ENCODE assay signal across 19 mouse cellular contexts in genomic region chr4:85559753-85560152, GRCm38 (mm10). TPM values are rescaled to one million over a fixed set of nuclear protein-coding genes. Genes with fewer than 3 reads are reported as not detected.
DNase-seq lines count a peak whose midpoint lies in the region; ATAC-seq and TF ChIP-seq lines count a peak whose summit lies in the region.
"Had no signal": no experiment of that assay in that cellular context is flagged by ENCODE, and none has a peak within 500 bp of the region (broad histone marks: within the 10 kb centered on the region; RNA-seq: fewer than 3 reads in every experiment).

No protein-coding gene starts in this region.

- H3K27me3 ChIP-seq in kidney, postnatal 0 days (ENCODE audit: insufficient read depth, low read length): no peaks in the 10 kb centered on the region
- H3K27me3 ChIP-seq: embryonic facial prominence, embryonic 12.5 days; forebrain, embryonic 15.5 days; heart, embryonic 13.5 days; hindbrain, embryonic 15.5 days had no signal

- H3K4me3 ChIP-seq in kidney, postnatal 0 days (replicated peaks; ENCODE audit: low read depth, low read length): no peak overlapping the region
- H3K4me3 ChIP-seq: embryonic facial prominence, embryonic 12.5 days; forebrain, embryonic 15.5 days; heart, embryonic 13.5 days; hindbrain, embryonic 15.5 days had no signal

- WGBS in kidney, postnatal 0 days: 71% methylated on average over 6 of the region's 6 CpGs

- intact Hi-C loops in gastrocnemius, postnatal 14 days (cut with DNase I; ENCODE audit: low total_unique reads): no loop called here

- TF ChIP-seq CTCF in kidney, postnatal 0 days (IDR thresholded peaks at IDR 0.05; ENCODE audit: low read depth): no peak

- no peak for ATAC-seq in kidney, postnatal 0 days (replicated peaks; ENCODE audit: low FRiP score, low read depth)
- ATAC-seq: CD4-positive, CD25-positive, alpha-beta regulatory T cell, adult 4 months; forebrain, embryonic 15.5 days had no signal

- no peaks in the 10 kb centered on the region for H3K9me3 ChIP-seq in kidney, postnatal 0 days (replicated peaks; ENCODE audit: low read length)
- H3K9me3 ChIP-seq: embryonic facial prominence, embryonic 12.5 days; forebrain, embryonic 15.5 days; heart, embryonic 13.5 days; hindbrain, embryonic 15.5 days had no signal

- peak; percentile 9 for DNase-seq in gastrocnemius, adult 18-20 months (ENCODE audit: low spot score)
- no peak for DNase-seq in gastrocnemius, postnatal 14 days
- peak; percentile 1 for DNase-seq in kidney, postnatal 0 days (ENCODE audit: low spot score)
- no peak for DNase-seq in kidney, adult 11 months
- DNase-seq in Muller cell, postnatal 12 days (ENCODE audit: inconsistent ontology term): peak; percentile 29
- peak; percentile 23 for DNase-seq in skeletal muscle tissue, adult 2 months (ENCODE audit: low read depth, low spot score)
- DNase-seq in kidney, adult 9 months: no peak
- DNase-seq: adrenal gland, postnatal 10 days; B cell, adult 2 months; cerebellum, adult 11 months; cerebellum, adult 8-10 months; cerebellum, postnatal 14 days; gastrocnemius, postnatal 10 days had no signal

- no peaks in the 10 kb centered on the region for H3K4me1 ChIP-seq in kidney, postnatal 0 days (replicated peaks; ENCODE audit: insufficient read depth, low read length)
- H3K4me1 ChIP-seq: embryonic facial prominence, embryonic 12.5 days; forebrain, embryonic 15.5 days; heart, embryonic 13.5 days; hindbrain, embryonic 15.5 days had no signal

- no peak overlapping the region for H3K9ac ChIP-seq in kidney, postnatal 0 days (ENCODE audit: low read depth, low read length)
- H3K9ac ChIP-seq: embryonic facial prominence, embryonic 12.5 days; forebrain, embryonic 15.5 days; heart, embryonic 13.5 days; hindbrain, embryonic 15.5 days had no signal

- H3K4me2 ChIP-seq in kidney, postnatal 0 days (ENCODE audit: low read length): no peak overlapping the region
- H3K4me2 ChIP-seq: embryonic facial prominence, embryonic 12.5 days; forebrain, embryonic 15.5 days; heart, embryonic 13.5 days; hindbrain, embryonic 15.5 days had no signal

- H3K27ac ChIP-seq in kidney, postnatal 0 days: no peak overlapping the region
- H3K27ac ChIP-seq: embryonic facial prominence, embryonic 12.5 days; forebrain, embryonic 15.5 days; heart, embryonic 13.5 days; hindbrain, embryonic 15.5 days had no signal

- no peaks in the 10 kb centered on the region for H3K36me3 ChIP-seq in kidney, postnatal 0 days (ENCODE audit: insufficient read depth, low read length)
- H3K36me3 ChIP-seq: embryonic facial prominence, embryonic 12.5 days; forebrain, embryonic 15.5 days; G1E; heart, embryonic 13.5 days; hindbrain, embryonic 15.5 days had no signal

RNA-seq across cellular contexts. Expression of gene Adamtsl1, which starts 45.8 kb away (rescaled TPM):
- total RNA-seq in gastrocnemius, adult 18-20 months (2021): 1 to 10 TPM; 3.2 to 5.6 TPM
- 10 to 100 TPM; 12.0 to 14.3 TPM for total RNA-seq in gastrocnemius, postnatal 14 days (2021)
- 8.7 and 10.2 TPM in 2 replicates for polyA plus RNA-seq in kidney, postnatal 0 days (2015; fragmentation: Nextera tagmentation; extraction: Ambion mirVana)
- polyA plus RNA-seq: CD4-positive, CD25-positive, alpha-beta regulatory T cell, adult 4 months; G1E had no signal

Comparison
In these comparisons a context has a peak if more than half of its experiments do, and no peak if none do; other contexts are left out.
1. DNase-seq: peak in gastrocnemius, adult 18-20 months (single experiment), kidney, postnatal 0 days (single experiment), Muller cell, postnatal 12 days (single experiment) and skeletal muscle tissue, adult 2 months (single experiment); none in gastrocnemius, postnatal 14 days (single experiment), kidney, adult 11 months (single experiment) and kidney, adult 9 months (single experiment).